Mouse (Mus musculus) neutrophil, adult 5-6 weeks (primary cell): ENCODE data around the gene C1qtnf7. TPM values are rescaled to one million over a fixed set of nuclear protein-coding genes. Genes with fewer than 3 reads are reported as not detected.

ENCODE experiments used
- ATAC-seq: fragments of 151-379, 151-347 bp; 2 replicates; pipeline ENCODE4 v1.8.0; 2017; ENCODE audit warnings: mild to moderate bottlenecking, moderate TSS enrichment; ENCODE audit not compliant: insufficient number of reproducible peaks, poor library complexity, low FRiP score, severe bottlenecking; ENCODE audit errors: extremely low read depth
- total RNA-seq: library from RNA; stranded (forward); fragments of 200-1000 nt; gene quantifications from 2 replicates; pipeline ENCODE4 v1.2.3, GENCODE M21; 2017

Gene C1qtnf7
- total RNA-seq, 1 experiment from 2014 or later: not detected

DNA sequence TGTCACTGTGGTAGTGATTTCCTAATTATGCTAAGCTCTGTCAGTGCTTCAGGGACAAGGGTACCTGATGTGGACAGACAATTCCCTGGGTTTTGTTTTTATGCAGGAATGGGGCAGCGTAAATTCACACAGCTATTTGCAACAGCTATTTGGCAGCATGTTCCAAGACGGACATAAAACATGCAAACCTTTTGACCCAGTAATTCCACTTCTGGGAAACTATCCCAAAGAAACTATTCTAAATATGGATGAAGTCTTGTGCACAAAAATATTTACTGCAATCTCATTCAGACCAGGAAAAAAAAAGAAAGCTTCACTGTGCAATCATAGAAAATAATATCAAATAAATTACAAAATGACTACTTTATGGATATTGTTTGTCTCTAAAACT, 74.1 kb downstream of the C1qtnf7 start:
- ATAC-seq: no peak

DNA sequence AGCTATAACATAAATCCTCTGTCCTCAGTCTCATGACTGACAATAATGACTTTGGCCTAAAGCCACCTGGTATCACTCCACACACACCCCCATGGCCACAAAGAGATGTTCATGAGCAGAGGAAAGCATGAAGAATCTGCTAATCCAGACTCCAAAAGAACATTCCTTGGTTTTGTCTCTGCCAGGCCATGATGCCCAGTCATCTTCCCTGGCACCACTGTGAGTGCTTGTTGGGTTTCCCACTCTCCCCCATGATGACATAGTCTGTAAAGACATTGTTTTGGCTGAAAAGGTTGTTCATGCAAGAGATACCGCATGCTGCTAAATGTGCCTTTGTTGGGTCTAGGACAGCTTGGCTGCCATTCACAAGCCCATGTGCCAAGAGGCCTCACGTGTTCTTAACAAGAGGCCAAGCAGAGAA, 75.0 kb downstream of the C1qtnf7 start:
- ATAC-seq: no peak

DNA sequence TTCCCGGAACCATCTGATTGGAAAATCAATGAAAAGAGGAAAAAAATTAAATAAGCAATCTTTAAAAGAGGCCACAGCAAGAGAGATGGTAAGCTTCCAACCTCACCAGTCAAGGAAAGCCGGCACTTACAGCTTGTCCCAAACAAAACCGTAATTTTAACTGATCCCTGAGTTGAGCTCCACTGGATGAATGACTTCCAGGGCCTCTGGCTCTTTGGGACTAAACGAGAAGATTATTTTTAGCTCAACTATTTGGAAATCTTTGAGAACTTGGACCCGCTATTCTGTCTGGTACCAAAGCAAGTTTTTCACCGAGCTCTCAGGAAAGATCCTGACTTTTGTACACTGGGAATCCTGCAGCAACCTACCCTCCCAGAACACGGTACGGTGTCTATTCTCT, 86.3 kb downstream of the C1qtnf7 start:
- ATAC-seq: no peak

DNA sequence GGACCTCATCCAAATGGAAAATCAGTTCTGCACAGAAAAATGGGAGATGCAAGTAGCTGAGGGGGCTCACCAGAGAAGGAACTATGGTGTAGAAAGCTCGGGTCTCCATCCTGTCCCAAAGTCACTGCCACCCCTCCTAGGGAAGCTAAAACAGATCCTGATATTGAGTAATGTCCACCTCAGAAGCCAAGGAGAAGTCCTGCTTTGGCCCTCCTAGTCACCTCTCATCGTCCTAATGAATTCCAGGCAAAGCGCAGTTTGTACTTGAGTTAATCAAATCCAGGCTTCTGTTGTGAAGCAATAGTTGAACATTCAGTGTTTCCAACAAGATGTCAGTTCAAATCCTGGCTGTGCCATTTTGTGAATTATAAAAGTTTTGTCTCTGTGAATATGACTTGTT, 87.2 kb downstream of the C1qtnf7 start:
- ATAC-seq: no peak

DNA sequence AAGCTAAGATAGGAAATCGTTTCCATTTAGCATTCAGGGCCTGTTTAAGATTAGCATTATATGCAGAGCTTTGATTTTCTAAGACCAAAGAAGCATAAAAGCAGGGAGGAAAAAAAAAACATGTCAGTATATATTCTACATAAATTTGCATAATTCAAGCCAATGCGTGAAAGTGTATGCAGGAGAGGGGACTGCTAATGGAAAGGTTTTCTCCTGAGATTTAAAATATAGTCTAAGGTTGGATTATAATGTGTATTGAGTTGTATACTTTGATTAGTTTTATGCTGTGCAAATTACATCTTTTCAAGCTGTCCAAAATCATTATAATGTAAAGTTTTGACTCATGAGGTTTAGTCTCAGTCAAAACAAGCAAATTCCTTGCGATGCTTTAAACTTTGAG, 88.2 kb downstream of the C1qtnf7 start:
- ATAC-seq: no peak

DNA sequence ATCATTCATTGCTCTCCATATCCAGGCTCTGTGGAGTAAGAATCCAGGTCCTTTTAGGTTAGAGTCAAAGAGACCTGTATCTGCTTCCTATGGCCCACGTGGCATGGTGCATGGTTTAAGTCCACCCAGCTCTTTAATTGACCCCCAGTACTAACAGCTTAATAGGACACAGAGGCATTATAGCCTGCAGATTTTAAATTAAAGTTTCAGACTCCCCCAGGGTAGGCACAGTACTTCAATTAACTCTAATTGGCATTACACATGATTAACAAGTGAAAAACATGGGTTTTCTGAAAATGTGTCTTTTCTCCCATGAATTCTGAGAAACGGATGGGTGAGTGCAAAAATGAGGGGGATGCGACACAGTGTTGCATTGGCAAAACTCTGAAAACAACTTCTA, 92.7 kb downstream of the C1qtnf7 start:
- ATAC-seq: no peak

DNA sequence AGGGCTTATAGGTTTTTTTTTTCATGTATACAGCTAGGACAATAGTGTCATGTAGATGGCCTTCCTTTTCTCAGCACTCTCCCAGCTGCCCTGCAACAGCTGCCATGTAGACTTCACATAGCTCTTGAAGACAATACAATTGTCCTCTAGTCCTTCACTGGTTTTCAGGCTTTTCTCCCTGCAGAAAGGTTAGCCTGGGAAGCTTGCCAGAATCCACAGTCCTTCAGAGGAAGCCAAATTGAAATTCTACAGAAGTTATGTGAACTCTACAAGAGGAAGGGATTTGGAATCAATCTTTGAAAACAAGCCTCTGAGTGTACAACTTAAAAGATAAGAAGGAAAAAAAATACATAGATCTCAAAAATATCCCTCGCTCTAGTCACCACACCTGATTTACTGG, 94.4 kb downstream of the C1qtnf7 start:
- no peak for ATAC-seq

DNA sequence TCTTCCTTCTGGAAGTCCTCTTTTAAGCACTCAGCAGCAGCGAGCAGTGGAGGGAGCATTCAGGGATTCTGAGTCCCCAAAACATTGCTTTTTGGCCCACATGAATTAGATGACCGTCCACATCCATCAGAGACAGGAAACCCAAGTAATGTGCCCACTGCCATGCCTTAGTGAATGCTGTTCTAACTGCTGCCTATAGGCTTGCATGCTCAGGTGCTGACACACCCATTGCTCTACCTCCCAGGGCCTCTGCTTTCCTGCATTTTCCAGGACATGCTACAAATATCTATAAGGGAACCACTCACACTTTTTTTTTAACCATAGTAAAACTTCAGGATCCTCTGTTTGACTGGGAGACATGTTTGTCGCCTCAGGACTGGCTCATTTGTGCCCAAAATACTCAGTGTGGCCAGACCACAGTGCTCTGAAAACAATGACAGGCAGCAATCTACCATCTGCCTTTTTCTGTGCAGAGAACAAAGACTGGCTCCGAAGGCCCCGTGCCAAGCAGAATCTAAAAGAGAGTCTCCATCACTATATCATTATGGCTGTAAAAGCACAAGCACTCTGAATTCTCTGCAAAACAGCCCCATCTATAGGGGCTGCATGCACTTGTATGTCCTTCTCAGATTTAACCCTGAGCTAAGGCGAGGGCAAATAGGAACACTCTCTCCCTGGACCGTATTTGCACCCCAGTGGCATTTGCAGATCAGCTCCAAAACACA, 106.4 kb downstream of the C1qtnf7 start:
- ATAC-seq: no peak

DNA sequence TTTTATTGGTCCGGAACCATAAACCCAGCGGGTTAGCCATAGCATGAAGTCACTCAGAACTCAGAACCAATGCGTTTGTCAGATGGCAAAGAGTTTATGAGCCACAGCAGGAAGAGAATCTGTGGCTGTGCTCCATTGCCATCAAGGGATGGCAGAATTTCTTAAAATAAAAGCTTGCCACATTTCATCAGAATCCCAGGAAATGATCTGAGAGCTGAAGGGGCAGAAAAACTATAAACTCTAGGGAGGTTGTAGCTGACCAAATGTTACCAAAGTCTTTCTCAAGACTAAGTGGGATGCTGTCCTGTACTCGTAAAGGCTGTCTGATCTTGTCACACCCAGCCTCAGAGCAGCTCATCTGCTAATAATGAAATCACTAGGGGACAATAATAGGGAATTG, 110.1 kb downstream of the C1qtnf7 start:
- no peak for ATAC-seq

DNA sequence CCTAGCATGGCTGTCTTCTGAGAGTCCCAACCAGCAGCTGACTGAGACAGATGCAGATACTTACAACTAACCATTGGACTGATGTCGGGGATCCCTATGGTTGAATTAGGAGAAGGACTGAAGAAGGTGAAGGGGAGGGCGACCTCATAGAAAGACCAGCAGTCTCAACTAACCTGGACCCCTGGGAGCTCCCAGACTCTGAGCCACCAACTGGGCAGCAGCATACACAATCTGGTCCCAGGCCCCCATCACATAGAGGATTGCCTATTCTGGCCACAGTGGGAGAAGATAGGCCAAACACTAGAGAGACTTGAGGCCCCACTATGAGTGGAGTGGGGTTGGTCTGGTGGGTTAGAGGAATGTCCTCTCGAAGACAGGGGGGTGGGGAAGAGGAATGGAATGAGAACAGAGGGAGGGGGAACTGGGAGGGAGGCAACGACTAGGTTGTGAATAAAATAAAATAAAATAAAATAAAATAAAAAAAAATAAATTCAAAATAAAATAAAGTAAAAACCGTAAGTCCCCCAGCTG, 118.8 kb downstream of the C1qtnf7 start:
- no peak for ATAC-seq

DNA sequence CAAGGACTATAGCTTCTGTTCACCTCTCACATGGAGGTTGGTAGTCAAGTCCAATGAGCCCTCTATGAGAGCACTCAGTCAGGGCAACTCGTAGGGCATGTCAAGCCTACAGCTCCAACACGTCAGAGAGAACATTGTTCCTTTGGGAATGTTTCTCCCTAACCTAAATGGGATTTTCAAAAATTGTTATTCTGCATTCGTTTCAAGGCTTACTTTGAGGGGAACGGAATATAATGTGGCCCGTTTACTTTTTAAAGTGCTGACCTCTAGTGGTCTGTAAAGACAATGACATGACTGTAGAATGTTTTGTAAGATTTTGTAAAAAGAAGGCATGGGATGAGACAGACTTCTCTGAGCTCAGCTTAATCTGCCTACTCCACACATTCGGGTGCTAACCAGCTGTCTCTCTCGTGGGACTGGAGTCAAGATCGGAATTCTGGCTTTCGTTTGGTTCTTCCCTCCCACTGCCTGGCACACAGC, 119.3 kb downstream of the C1qtnf7 start:
- no peak for ATAC-seq

DNA sequence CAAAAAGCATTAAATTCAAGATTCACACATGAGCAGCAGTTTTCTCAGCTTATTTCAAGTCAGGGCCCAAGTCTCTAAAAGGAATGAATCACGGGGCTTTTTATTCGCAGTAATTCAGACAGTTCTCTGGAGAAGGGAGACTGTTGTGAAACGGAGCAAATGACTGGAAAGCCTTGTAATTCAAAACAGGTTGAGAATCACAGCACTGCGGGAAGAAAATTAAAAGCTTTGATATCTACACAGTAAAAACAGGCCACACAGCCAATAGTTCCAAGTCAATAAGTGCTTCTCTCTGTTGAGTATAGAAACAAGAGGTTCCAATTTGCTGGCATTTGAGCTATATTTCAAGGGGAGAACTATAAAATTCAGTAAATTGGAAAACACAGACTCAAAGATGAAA, 129.7 kb downstream of the C1qtnf7 start:
- ATAC-seq: no peak

DNA sequence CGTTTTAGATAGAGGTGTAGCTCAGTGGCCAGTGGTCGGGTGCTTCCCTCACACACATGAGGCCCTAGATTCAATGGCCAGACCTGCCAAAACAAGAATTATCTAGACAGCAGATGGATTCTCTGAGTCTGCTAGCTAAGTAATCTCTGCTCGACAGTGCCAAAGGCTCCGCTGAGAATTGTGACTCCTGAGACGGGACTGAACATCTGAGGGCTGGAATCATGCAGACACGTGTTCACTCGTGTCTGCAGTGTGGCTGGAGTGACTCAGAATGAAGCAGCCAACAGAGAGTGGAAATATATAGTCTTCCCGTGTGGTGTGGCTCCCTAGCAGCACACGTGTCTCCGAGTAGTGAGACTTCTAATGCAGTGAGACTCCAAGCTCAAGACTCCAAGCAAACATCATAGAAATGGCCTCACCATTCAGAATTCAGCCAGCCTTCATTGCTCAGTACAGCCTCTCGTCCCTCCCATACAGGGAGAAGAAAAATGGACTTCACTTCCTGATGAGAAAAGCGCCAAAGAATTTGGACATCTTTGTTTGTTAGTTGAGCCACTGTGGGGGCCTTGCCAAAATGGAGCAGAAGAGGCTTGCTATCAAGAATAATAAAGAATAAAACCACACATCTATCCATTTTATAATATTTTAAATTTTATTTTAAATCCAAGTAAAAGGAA, 131.9 kb downstream of the C1qtnf7 start:
- no peak for ATAC-seq

DNA sequence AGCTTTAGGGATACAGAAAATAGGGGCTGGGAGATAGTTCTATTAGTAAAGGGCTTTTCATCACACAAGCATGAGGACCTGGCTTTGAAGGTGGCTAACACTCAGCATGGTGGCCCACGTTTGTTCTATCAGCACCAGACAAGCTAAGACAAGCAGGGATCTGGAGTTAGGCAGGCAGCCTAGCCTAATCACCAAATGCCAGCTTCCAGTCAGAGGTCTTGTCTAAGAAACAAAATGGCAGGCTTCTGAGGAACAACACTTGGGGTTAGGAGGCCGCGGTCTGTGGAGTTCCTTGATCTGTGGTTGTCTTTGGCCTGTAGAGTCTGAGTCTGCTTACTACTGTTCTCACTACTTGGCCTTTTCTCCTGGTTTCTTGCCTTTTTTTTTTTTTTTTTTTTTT, 146.2 kb downstream of the C1qtnf7 start:
- no peak for ATAC-seq

DNA sequence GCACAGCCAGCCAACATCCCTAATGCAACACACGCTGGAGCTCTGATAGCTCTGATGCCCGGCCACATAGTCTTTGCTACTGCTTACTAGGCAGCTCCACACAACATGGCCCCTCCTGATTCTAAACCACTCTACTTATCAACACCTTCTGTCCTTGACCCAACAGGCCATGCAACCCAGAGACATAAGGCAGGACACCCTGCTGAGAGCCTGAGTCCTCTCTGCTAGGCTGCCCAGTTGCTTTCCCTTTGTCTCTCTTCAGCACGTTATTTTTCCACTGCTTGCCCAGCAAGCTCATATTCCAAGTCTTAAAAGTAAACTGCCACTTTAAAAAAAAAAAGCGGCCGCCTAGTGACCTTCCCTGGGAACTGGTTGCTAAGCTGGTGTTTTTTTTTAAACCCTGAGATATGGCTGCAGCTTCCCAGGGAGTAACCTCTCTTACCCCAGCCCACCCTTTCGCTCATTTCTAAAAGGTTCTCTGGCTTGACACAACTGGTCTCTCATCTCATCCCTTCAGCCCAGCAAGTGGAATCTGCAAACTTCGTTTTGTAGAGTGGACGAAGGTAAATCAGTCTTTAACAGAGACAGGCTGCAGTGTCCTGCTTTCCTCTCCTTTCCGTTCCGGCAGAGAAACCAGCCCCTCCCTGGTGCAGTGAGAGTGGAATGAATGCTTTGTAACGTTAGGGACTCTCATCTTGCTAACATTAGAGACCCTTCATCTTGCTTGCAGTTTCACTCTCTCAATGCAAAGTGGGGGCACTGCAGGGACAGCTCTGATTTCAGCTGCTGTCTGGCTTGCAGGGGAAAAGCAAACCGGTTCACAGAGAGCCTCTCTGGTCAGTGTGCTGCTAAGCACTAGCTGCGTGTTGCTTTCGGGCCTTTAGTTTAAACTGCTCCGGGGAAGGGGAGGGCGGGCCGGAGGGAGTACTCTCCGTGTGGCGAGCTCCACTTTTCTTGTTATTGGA, 146.9 kb downstream of the C1qtnf7 start, which contains the start of gene Cc2d2a:
Gene Cc2d2a (plus strand): TSS at position 350 of the 965 bp plus-strand sequence.
- no peak for ATAC-seq

DNA sequence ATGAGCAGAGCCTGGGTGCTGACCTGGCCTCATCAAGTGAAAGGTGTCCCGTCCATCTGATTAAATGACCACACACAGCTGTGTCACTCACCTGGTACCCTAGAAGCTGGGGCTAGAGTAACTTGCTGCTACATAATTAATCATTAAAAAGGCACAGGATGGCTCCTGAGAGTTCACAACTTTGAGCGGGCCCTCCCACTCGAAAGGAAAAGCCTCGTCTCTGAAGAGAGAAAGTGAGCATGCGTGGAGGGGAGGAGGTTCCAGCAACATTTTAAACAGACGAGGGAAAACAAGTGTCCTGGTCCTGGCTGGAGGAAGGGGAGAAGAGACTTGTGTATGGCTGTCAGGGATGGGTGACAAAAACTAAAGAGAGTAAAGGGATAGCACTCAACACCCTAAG, 148.2 kb downstream of the C1qtnf7 start:
- no peak for ATAC-seq

DNA sequence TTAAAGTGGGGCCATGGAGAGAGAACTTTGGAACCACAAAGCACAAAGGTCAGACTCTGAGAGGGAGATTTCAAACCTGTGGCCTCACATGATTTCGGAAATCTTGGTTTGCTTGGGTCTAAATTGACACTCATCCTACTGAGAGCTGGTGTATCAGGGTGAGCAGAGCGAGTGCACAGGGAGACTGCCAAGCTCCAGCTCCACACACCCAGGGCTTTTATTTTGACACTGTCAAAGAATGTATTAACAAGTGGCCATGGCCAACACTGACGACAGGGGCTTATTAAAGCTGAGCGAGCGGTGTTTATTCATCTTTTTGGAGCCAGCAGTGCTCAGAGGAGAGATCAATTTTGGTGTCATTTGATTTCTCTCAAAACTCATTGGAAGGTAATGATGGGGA, 149.8 kb downstream of the C1qtnf7 start:
- ATAC-seq: no peak
